Mouse (Mus musculus) forebrain, postnatal 0 days (tissue): ENCODE results near the gene Polr3b. TPM values are rescaled to one million over a fixed set of nuclear protein-coding genes. Genes with fewer than 3 reads are reported as not detected.

Experiments
- ATAC-seq: fragments of 200-750 bp; cut with Nextera tagmentation; 2 replicates; pipeline ENCODE4 v1.8.0; 2017; ENCODE audit warnings: mild to moderate bottlenecking, moderate library complexity
- DNase-seq: peaks from one replicate; pipeline ENCODE4 v3.0.0-alpha.2; 2015
- H3K27ac ChIP-seq: fragments of 300-500 bp; sonication (generic); 2 replicates; pipeline ENCODE4 v1.5.1; 2014; ENCODE audit warnings: low read depth, mild to moderate bottlenecking, antibody characterized with exemption, low read length, moderate library complexity, mixed read lengths
- H3K27me3 ChIP-seq: fragments of 300-500 bp; sonication (generic); 2 replicates; pipeline ENCODE4 v1.6.1; 2014; ENCODE audit warnings: mild to moderate bottlenecking, low read length, mixed read lengths; ENCODE audit not compliant: insufficient read depth
- H3K36me3 ChIP-seq: fragments of 300-500 bp; sonication (generic); 2 replicates; pipeline ENCODE4 v1.6.1; 2014; ENCODE audit warnings: mild to moderate bottlenecking, moderate library complexity; ENCODE audit not compliant: insufficient read depth
- H3K4me1 ChIP-seq: fragments of 300-500 bp; sonication (generic); 2 replicates; pipeline ENCODE4 v1.6.1; 2014; ENCODE audit warnings: antibody characterized with exemption; ENCODE audit not compliant: insufficient read depth
- H3K4me2 ChIP-seq: fragments of 300-500 bp; sonication (generic); 2 replicates; pipeline ENCODE4 v1.6.1; 2014; ENCODE audit warnings: low read depth, mild to moderate bottlenecking, moderate library complexity
- H3K4me3 ChIP-seq: fragments of 300-500 bp; sonication (generic); 2 replicates; pipeline ENCODE4 v1.5.1; 2014; ENCODE audit warnings: low read depth, low read length, mixed read lengths
- H3K9ac ChIP-seq: fragments of 300-500 bp; sonication (generic); 2 replicates; pipeline ENCODE4 v1.6.1; 2014; ENCODE audit warnings: mild to moderate bottlenecking
- H3K9me3 ChIP-seq: fragments of 300-500 bp; sonication (generic); 2 replicates; pipeline ENCODE4 v1.6.1; 2016; ENCODE audit warnings: low read length
- CTCF ChIP-seq: sonication (generic); IDR thresholded peaks from 2 replicates; pipeline ENCODE4 v1.5.1; 2016; ENCODE audit warnings: antibody characterized with exemption, control low read depth, low read depth
- WGBS: fragments of 180-500 bp; shearing (Covaris S2); extraction: QIAGEN DNeasy Blood & Tissue Kit; methylation state at CpG from one replicate; pipeline ENCODE4 v1.1.7; 2014; 5-methylcytosine and 5-hydroxymethylcytosine counted together
- polyA plus RNA-seq: library from polyadenylated mRNA; unstranded; fragments of >200 nt; fragmentation: Nextera tagmentation; extraction: Ambion mirVana; gene quantifications from 2 replicates; pipeline ENCODE4 v1.2.1, GENCODE M21; 2015
- total RNA-seq: library from RNA; depleted of rRNA; stranded (reverse); fragments of >200 nt; gene quantifications from 2 replicates; pipeline ENCODE4 v1.2.3, GENCODE M21; 2014

Gene Polr3b
- total and polyA plus RNA-seq, 2 experiments from 2014 or later = 8.8 to 17.1 TPM

DNA sequence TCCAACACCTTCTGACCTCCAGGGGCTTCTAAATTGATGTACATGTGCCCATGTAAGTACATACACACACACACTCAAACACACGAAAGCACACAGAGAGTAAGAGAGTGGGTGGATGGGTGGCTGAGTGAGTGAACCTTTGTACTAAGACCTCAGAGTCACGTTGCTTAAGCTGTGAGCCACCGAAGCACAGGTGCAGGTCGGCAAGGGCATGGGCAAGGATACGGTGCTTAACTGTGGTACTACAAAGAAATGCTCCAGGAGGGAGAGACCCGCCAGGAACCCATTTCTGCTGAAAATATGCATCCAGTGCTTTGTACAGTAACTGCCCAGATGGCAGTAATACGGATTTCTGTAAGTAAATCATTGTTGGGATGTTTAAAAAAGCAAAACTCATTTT lies 93.5 kb downstream of the Polr3b start:
- ATAC-seq (no peak), DNase-seq (no peak)
- Histone ChIP-seq H3K27me3 (no peaks in the 10 kb centered on the region), H3K4me3 (no peak overlapping the region), H3K4me2 (no peak overlapping the region), H3K36me3 (peaks cover 43% of the 10 kb centered on the region), H3K9me3 (no peaks in the 10 kb centered on the region), H3K4me1 (no peaks in the 10 kb centered on the region), H3K27ac (no peak overlapping the region), H3K9ac (no peak overlapping the region)
- 90% methylated on average over 7 of the region's 7 CpGs for WGBS
- no peak for TF ChIP-seq CTCF

DNA sequence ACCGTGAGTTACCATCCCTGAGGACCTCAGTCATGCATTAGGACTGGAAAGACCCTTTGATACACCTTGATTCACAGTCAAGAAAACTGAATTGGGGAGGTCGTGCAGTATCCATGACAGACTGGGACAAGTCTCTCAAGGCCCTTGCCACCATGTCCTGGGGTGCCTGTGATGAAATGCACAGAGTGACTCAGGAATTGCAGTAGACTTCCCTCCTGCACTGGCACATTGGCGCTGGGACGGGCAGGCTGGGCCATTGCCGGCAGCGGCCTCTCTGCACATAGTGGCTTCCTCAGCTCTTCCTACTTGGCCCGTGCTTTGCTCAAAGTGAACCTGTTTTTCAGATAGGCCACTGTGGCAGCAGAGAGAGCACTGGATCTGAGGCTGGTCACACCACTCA lies 94.5 kb downstream of the Polr3b start:
- WGBS = 96% methylated on average over 7 of the region's 7 CpGs
- H3K4me2 ChIP-seq = no peak overlapping the region
- no peak overlapping the region for H3K9ac ChIP-seq
- DNase-seq (no peak), ATAC-seq (no peak)
- no peaks in the 10 kb centered on the region for H3K4me1 ChIP-seq
- TF ChIP-seq CTCF = no peak
- no peaks in the 10 kb centered on the region for H3K9me3 ChIP-seq
- H3K4me3 ChIP-seq = no peak overlapping the region
- H3K36me3 ChIP-seq = peaks cover 51% of the 10 kb centered on the region
- no peak overlapping the region for H3K27ac ChIP-seq
- H3K27me3 ChIP-seq = no peaks in the 10 kb centered on the region

DNA sequence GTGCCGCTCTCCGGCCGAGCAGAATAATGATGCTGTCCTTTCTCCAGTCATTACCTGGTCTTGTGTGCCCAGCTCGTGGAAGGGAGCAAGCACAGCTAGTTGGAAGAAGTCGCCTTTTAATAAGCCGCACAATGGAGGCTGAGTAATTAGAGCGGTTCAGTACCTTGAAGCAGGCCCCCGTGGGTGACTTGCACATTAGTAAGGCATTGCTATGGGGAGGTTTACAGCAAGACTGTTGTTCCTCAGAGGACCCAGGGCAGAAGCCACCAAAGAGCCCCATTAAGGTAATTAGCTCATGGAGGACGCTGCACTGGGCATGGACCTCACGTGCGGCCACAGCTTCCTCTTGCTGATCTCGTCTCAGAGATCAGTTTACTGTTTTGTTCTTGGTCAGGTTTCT lies 100.6 kb downstream of the Polr3b start:
- H3K4me1 ChIP-seq = no peaks in the 10 kb centered on the region
- H3K27ac ChIP-seq = no peak overlapping the region
- ATAC-seq = no peak
- H3K27me3 ChIP-seq = no peaks in the 10 kb centered on the region
- H3K36me3 ChIP-seq = peaks cover 28% of the 10 kb centered on the region
- no peaks in the 10 kb centered on the region for H3K9me3 ChIP-seq
- no peak overlapping the region for H3K9ac ChIP-seq
- no peak overlapping the region for H3K4me2 ChIP-seq
- 40% methylated on average over 12 of the region's 12 CpGs for WGBS
- no peak overlapping the region for H3K4me3 ChIP-seq
- TF ChIP-seq CTCF = no peak
- no peak for DNase-seq

DNA sequence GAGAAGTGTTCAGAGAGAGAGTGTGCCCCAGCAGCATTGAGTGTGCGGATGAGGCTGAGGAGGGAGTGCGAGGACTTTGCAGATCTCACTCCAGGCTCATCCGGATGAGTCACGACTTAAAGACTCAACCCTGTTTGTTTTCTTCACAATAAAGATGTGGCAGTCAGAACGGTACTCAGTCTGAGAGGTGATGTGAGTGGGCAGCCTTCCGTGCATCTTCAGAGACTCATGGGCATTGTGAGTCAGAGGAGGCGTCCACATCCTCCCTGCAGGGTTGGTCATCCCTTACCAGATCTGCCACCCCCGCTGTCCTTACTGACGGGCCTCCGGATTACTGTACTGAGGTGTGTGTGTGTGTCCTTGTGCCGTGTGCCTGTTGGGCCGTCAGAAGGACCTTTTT lies 104.9 kb downstream of the Polr3b start:
- Histone ChIP-seq H3K36me3 (peaks cover 9% of the 10 kb centered on the region; the same call in 1 of the 2 replicates), H3K9ac (no peak overlapping the region), H3K27ac (no peak overlapping the region), H3K4me2 (no peak overlapping the region), H3K27me3 (no peaks in the 10 kb centered on the region), H3K9me3 (no peaks in the 10 kb centered on the region), H3K4me3 (no peak overlapping the region), H3K4me1 (no peaks in the 10 kb centered on the region)
- WGBS = 90% methylated on average over 12 of the region's 12 CpGs
- DNase-seq (no peak), ATAC-seq (no peak)
- TF ChIP-seq CTCF = no peak

DNA sequence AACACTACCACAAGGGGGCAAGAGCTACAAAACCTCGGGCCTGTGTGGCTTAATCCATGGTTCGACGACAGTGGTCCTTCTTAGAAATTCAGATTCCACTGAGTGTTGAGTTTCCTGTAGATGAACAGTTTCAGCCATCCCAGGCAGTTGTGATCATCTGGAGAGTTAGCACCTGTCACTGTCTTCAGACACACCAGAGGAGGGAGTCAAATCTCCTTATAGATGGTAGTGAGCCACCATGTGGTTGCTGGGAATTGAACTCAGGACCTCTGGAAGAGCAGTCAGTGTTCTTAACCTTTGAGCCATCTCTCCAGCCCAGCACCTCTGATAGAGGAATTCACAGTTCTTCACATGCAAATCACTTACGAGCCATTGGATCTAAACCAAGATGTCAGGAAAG lies 105.7 kb downstream of the Polr3b start:
- Histone ChIP-seq H3K9me3 (no peaks in the 10 kb centered on the region), H3K4me3 (no peak overlapping the region), H3K9ac (no peak overlapping the region), H3K4me1 (no peaks in the 10 kb centered on the region), H3K4me2 (no peak overlapping the region), H3K27ac (no peak overlapping the region), H3K36me3 (peaks cover 9% of the 10 kb centered on the region; the same call in 1 of the 2 replicates), H3K27me3 (no peaks in the 10 kb centered on the region)
- DNase-seq (no peak), ATAC-seq (no peak)
- 78% methylated on average over 4 of the region's 4 CpGs for WGBS
- 0 out of 2 replicates have a peak, but pooled peaks have one; percentile 9 for TF ChIP-seq CTCF

DNA sequence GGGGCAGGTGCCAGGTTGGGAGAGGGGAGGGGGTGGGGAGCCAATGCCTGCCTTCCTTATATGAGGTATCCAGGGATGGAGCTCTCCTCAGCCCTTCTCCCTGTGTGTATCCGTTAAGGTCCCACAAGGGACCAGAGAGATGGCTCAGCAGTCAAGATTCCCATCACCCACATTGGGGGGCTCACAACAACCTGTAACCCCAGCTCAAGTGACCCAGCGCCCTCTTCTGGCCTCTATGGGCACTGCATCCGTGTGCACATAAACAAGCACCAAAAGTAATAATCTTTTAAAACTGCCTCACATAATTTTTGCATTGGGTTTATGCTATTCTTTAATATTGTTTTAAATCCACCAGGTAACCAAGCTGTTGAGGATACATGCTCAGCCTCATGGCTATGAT lies 108.0 kb downstream of the Polr3b start:
- ATAC-seq (no peak), DNase-seq (no peak)
- no peak overlapping the region for H3K4me2 ChIP-seq
- no peaks in the 10 kb centered on the region for H3K27me3 ChIP-seq
- no peak overlapping the region for H3K9ac ChIP-seq
- 83% methylated on average over 3 of the region's 3 CpGs for WGBS
- H3K36me3 ChIP-seq = peaks cover 9% of the 10 kb centered on the region; the same call in 1 of the 2 replicates
- no peak overlapping the region for H3K27ac ChIP-seq
- no peaks in the 10 kb centered on the region for H3K9me3 ChIP-seq
- peak; percentile 37 for TF ChIP-seq CTCF
- no peaks in the 10 kb centered on the region for H3K4me1 ChIP-seq
- H3K4me3 ChIP-seq = no peak overlapping the region

DNA sequence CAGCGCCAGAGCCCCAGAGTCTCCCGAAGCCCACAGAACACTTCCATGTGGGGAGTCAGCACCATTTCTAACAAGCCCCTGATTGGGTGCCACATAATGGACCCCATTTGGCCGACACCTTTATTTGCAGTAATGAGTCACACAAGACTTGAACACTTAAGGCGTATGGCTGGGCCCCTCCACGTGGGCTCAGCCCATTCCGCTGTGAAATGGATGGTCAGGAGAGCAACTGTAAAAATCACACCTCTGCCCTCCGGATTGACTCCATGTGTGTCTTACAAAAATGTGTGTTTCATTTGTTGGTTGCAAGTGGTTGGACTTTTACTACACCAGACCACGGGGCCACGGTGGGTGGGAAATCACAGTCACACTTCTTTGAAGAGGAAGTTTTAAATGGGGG lies 108.9 kb downstream of the Polr3b start:
- Histone ChIP-seq H3K27me3 (no peaks in the 10 kb centered on the region), H3K4me2 (no peak overlapping the region), H3K9ac (no peak overlapping the region), H3K4me3 (no peak overlapping the region), H3K4me1 (no peaks in the 10 kb centered on the region), H3K9me3 (no peaks in the 10 kb centered on the region), H3K27ac (no peak overlapping the region), H3K36me3 (peaks cover 5% of the 10 kb centered on the region; the same call in 1 of the 2 replicates)
- no peak for DNase-seq
- ATAC-seq = no peak
- WGBS = 90% methylated on average over 9 of the region's 9 CpGs
- no peak for TF ChIP-seq CTCF

- Histone ChIP-seq H3K4me1 (no peaks in the 10 kb centered on the region), H3K27ac (no peak overlapping the region), H3K4me2 (no peak overlapping the region), H3K36me3 (no peaks in the 10 kb centered on the region), H3K9me3 (no peaks in the 10 kb centered on the region), H3K27me3 (no peaks in the 10 kb centered on the region), H3K9ac (no peak overlapping the region), H3K4me3 (no peak overlapping the region)
- no peak for TF ChIP-seq CTCF
- no peak for DNase-seq
- 59% methylated on average over 6 of the region's 6 CpGs for WGBS
- no peak for ATAC-seq
Observed at GRCm38 (mm10) chr10:84733511-84733910, 111.4 kb downstream of the Polr3b start.
